Mouse (Mus musculus) heart, adult 9 months (tissue): ENCODE data around the gene Ftcd.

Experiments
- DNase-seq, 2 experiments: peaks; one replicate each; pipeline ENCODE4 v3.0.0; 2022; ENCODE audit warnings: low spot score in 2 of 2

Gene Ftcd

DNA sequence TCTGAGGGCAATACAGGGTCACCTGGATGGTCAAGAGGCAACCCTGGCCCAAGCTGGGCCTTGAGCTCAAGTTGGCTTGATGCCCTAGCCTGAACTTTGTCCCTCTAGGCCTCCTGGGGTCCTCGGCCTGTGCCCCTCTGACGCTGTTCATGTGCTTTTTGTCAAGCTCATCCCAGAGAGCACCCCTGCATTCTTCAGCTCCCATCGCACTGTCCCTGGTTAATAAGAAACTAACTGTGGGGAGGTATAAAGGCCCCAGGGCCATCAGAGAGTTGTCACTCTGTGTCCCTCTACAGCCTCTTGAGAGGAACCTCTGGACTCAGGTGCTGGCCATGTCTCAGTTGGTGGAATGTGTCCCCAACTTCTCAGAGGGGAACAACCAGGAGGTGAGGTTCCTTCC, at the start of gene Ftcd:
TSS of gene Ftcd (plus strand) at position 275 of the 400 bp plus-strand sequence.
- DNase-seq: no peak

DNA sequence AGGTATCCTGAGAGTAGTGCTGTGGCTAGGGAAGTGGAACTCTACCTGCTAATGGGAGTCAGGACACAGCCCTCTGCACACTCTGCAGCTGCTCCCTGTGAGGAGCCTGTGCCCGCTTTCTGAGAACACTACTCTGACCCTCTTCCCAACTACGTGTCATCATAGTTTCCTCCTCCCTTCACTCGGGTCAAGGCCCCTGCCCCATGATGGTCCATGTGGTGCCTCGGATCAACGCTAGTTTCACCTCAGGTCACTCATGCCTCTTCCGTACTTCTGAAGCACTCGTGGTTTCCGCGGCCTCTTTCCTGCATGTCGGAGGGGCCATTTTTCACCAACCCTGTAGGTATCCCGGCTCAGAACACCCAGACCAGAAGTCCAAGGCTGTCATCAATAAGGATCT, 44.5 kb upstream of the Ftcd start:
- no peak for DNase-seq

DNA sequence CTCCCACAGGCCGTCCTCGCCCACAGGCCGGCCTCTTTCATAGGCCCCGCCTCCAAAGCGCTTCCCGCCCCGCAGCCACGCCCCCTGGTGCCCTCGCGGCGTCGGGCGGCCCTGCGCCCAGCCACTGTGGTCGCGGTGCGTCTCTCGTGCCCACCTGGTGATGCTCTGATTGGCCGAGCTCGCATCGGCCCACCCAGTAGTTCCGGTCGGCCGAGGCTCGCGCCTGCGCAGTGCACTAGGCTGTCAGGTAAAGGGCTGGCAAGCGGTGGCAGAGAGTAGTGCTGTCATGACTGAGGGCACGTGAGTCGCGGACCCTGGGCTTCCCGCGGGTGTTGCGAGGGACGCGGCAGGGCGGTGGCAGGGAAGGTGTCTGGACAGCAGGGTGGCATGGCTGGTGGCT, 44.1 kb upstream of the Ftcd start, which contains the start of gene Lss:
TSS of gene Lss (plus strand) at position 214 of the 400 bp plus-strand sequence.
- DNase-seq: peak; percentile 93

DNA sequence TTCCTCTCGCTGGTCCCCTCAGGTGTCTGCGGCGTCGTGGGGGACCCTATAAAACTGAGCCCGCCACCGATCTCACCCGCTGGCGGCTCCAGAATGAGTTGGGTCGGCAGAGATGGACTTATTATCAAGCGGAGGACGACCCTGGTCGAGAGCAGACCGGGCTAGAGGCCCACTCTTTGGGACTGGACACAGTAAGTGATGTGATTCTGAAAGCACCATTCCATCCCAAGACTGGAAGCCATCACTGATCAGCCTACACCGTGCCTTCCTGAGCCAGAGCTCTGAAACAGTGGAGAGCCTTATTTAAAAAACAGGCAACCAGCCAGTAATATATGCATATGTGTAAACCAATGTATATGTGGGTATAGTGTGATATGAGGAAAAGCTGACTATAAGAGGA, 43.6 kb upstream of the Ftcd start:
- peak in 1 of 2 experiments; percentile 7 for DNase-seq

- no peak for DNase-seq
Observed at GRCm38 (mm10) chr10:76535526-76535925, 39.9 kb upstream of the Ftcd start.

GRCm38 (mm10) chr10:76537619-76538018, 37.8 kb upstream of the Ftcd start:
- no peak for DNase-seq

DNA sequence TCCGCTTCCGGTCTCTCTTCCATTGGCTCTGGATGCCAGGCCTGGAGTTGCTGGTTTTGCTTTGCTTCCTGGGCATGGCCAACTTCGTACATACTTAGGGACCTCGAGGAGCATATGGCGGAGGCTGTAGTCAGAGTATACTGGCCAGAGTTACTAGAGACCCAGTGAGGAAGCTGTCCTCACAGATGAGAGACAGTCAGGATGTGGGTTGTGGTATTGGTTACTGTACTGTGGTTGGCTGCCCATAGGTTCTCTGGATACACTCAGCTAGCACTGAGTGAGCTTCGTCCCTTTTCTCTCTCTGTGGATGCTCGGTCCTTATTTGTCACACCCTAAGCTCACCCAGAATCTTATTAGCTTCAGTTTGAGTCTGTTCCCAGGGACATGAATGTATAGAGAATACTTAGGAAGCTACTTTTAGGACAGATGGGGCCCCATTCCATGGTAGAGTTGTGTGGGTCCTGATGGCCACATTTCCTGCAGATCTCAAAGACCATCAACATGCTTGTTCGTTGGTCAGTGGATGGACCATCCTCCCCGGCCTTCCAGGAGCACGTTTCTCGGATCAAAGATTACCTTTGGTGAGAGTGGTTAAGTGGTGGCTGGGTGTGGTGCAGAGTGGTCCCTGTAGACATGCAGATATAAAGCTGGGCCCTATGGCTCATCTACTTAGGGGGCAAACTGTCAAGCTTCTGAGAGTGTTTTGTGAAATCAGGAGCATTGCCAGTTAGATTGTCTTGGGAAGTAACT, 33.9 kb upstream of the Ftcd start:
- DNase-seq: no peak

GRCm38 (mm10) chr10:76542636-76543375, 32.6 kb upstream of the Ftcd start:
- DNase-seq: no peak

- DNase-seq: no peak
Observed at GRCm38 (mm10) chr10:76546566-76546965, 28.9 kb upstream of the Ftcd start.

DNA sequence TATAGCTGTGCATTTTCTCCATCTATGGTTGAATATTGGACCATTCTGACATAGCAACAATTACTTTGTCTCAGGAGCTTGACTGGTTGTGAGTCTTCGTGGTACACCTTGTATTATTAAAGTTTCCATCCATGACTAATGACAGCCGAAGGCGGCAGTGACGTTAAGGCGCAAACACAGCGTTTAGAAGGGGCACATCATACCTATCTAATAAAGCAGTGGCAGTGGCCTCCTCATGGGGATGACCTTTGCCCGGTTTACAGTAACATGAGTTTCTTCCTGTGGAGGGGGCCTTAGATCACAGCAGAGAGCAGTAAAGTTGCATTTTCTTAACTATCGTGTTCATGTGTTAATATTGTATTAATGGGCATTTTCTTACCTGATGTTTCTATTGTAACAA, 27.2 kb upstream of the Ftcd start:
- DNase-seq: no peak

DNA sequence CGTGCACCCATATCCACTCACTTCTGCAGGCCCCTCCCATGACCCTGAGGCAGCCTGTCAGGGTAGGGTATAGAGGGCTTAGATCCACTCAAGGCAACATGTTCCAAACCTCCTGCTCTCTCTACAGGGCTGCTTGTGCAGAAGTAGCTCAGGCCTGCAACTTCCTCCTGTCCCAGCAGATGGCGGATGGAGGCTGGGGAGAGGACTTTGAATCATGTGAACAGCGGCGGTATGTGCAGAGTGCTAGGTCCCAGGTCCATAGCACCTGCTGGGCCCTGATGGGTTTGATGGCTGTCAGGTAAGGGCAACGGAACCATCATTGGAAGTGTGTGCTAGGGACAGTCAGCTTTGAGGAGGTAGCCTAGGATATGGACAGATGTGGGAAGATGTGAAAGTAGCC, 25.0 kb upstream of the Ftcd start:
- DNase-seq: no peak

- no peak for DNase-seq
Observed at GRCm38 (mm10) chr10:76551556-76551955, 23.9 kb upstream of the Ftcd start.

DNA sequence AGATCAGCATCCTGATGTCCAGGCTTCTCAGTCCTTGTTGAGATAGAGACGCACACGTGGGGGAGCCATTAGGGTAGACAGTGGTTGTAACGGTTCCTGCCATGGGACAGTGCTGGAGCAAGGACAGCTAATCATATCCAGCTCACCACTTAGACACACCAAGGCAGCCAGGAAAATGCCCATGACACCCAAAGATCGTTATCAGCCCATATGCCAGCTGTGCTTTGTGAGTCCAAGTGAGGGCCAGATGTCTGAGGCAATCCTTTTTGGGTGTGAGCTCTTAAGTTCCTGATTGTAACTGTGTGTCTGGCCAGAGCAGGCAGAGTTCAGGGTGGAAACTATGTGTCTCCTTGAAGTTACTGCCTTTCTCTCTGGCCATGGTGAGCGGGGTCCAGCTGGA, 21.4 kb upstream of the Ftcd start:
- no peak for DNase-seq

DNA sequence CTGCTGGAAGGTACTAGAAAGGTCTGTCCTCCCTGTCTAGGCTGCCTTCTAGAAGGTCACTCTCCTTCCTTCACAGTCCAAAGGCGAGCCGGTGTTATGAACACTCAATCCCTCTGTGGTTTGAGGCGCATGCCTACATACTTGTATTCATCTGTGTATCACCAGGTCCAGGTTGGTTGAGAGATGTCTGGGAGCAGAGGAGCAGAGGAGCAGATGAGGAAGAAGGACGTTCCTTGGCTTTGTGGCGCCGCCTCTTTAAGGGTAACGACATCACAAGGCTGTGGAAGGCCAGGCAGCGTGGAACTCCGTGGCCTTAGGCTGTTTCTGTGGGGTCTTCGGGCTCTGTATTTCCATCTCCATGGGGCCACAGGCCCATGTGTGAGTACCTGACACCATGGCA, 13.5 kb upstream of the Ftcd start, which contains the start of gene Spatc1l:
TSS of gene Spatc1l (plus strand) at position 301 of the 400 bp plus-strand sequence.
- DNase-seq: no peak

DNA sequence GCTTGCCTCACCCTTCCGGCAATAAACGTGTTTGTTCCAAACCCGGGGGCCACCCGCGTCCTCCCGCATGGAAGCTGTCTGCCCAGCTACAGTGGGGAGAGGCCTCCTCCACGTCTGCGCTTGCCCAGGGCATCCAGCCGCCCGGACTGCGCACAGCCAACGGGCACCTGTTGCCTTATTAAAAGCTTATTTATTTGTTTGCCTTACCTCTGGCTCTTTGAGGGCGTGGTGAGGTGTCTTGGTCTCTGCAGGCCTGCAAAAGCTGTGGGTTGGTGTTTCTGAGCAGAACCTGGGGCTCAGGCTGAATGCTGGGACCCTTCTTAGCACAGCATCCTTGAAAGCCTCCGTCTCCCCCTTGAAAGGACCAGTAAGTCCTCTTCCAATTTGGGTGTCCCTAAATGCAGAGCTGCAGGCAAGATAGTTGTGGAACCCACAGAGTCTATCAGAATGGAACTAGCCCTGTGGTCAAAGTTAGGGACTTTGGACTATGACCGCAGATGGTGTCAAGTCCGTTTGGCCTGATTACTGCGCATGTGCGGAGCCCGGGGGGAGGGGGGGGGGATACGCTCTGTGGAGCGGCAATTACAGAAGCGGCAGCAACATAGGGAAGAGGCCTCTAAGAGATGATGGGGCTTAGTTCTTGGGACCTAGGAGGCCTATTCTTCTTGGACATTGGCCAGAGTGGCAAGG, 5.3 kb upstream of the Ftcd start:
- no peak for DNase-seq

GRCm38 (mm10) chr10:76571070-76571469, 4.4 kb upstream of the Ftcd start:
- DNase-seq: no peak

- DNase-seq: no peak
Observed at GRCm38 (mm10) chr10:76572151-76572550, 3.3 kb upstream of the Ftcd start.

- no peak for DNase-seq
Observed at GRCm38 (mm10) chr10:76576920-76577319, 1.5 kb downstream of the Ftcd start.

GRCm38 (mm10) chr10:76584138-76584537, 8.7 kb downstream of the Ftcd start:
- no peak for DNase-seq

DNA sequence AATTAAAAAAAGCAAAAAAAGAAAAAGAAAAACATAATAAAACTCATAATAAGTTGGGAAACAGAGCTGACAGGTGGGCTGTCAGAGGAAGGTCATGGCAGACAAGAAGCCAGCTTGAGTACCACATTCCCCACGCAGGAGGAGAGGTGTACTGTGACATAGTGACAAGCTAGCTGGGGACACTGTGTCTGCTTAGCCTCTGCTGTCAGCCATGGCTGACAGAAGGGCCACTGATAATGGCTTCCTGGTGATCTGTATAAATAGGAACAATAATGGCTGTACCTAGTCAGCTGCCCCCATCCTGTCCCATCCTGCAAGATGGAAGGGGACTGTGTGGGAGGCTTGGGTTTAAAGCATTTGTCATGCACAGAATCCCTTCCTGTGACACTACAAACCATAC, 10.7 kb downstream of the Ftcd start:
- peak; percentile 21 to 29 for DNase-seq

DNA sequence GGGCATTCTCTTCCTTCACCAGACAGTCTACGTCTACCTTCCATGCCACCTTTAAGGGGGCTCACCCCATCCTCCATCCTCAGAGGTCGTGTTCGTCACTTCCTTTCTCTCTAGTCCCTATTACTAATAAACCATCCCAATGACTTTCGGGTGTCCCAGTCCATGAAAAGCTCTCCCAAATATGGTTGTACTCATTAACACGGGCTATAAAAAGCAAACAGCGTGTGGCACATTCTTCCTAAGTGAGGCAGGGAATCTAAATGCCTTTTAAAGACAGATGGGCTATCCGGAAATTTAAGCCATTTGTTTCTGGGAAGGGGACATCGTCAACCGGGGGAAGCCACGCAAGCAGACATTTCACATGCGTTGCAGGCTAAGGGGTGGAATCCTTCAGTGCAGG, 14.7 kb downstream of the Ftcd start:
- peak in 1 of 2 experiments; percentile 6 for DNase-seq

DNA sequence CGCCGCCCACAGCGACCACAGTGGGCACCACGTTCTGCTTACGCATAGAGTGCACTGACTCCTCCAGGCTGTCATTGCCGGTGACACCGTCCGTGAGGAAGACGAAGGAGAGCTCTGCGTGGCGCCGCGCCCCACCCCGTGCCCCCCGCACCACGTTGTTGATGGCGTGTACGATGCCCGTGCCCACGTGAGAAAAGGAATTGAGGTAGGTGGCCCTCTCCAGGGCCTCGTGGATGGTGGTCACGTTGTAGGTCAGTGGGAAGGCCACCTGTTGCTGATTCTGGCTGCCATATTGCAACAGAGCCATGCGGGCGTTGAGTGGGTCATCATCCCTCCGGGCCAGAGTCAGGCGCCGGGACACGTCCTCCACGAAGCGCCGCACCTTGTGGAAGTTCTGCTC, 20.9 kb downstream of the Ftcd start:
- DNase-seq: no peak

DNA sequence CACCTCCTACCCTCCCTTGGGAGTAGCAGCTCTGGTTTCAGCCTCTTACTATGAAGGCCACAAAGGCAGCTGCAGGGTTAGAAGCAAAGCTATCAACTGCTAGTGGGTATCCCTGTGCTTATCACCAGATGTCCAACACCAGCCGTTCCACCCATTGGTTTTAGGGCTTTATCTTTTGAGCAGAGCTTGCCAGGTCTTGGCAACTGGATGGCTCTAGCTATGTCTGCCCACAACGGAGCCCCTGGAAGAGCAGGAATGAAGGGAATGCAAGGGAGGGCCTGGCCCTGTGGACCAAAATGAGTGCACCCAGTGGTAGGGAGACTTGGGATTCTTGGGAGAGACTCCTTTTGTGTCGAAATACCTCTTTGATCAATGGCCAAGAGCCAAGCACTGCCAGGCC, 27.2 kb downstream of the Ftcd start:
- DNase-seq: no peak
